Mouse (Mus musculus) G1E (cell line): ENCODE measurements around the gene Retreg1. TPM values are rescaled to one million over a fixed set of nuclear protein-coding genes. Genes with fewer than 3 reads are reported as not detected.

Source experiments
- ATAC-seq: 2 replicates; pipeline ENCODE4 v1.8.0; 2016; ENCODE audit warnings: mild to moderate bottlenecking; ENCODE audit not compliant: insufficient number of reproducible peaks, poor library complexity, low FRiP score, severe bottlenecking; ENCODE audit errors: extremely low read depth
- DNase-seq: peaks from one replicate; pipeline ENCODE4 v3.0.0; 2012; ENCODE audit warnings: low spot score
- H3K27me3 ChIP-seq: 2 replicates; pipeline ENCODE4 v1.6.1; 2012; ENCODE audit warnings: mild to moderate bottlenecking, low read length, inconsistent platforms; ENCODE audit not compliant: insufficient read depth
- H3K36me3 ChIP-seq: replicated peaks from 2 replicates; pipeline ENCODE3; 2012; ENCODE audit warnings: mild to moderate bottlenecking, inconsistent platforms
- H3K4me1 ChIP-seq: 2 replicates; pipeline ENCODE4 v1.6.1; 2012; ENCODE audit warnings: low read depth, low read length, inconsistent platforms, mixed read lengths; ENCODE audit not compliant: insufficient read depth
- H3K4me3 ChIP-seq: 2 replicates; pipeline ENCODE4 v1.5.1; 2012; ENCODE audit warnings: low read depth, mild to moderate bottlenecking, inconsistent platforms, low read length, moderate library complexity, mixed read lengths
- H3K9me3 ChIP-seq: replicated peaks from 2 replicates; pipeline ENCODE4 v1.6.1; 2012; ENCODE audit warnings: inconsistent platforms
- CTCF ChIP-seq: IDR thresholded peaks from 2 replicates; pipeline ENCODE4 v1.5.1; 2012; ENCODE audit warnings: low read depth, low read length, inconsistent platforms, mixed read lengths
- GATA1 ChIP-seq: IDR thresholded peaks from 2 replicates; pipeline ENCODE4 v1.6.1; 2012; ENCODE audit warnings: borderline replicate concordance, low read length, inconsistent platforms, mixed read lengths
- GATA2 ChIP-seq: IDR thresholded peaks from 2 replicates; pipeline ENCODE4 v1.6.1; 2012; ENCODE audit warnings: low read depth, low read length, inconsistent platforms, borderline replicate concordance
- POLR2AphosphoS5 ChIP-seq: IDR thresholded peaks from 2 replicates; pipeline ENCODE4 v1.6.1; 2012; ENCODE audit warnings: low read depth, low read length, inconsistent platforms; ENCODE audit not compliant: insufficient replicate concordance
- TAL1 ChIP-seq: conservative IDR thresholded peaks from 2 replicates; pipeline ENCODE4 v1.6.1; 2012; ENCODE audit warnings: low read depth, low read length, inconsistent platforms, mixed read lengths
- polyA plus RNA-seq: library from polyadenylated mRNA; stranded (reverse); fragments of >175 nt; gene quantifications from 2 replicates; pipeline ENCODE4 v1.2.3, GENCODE M21; 2012
- total RNA-seq, 2 experiments: library from RNA; stranded (forward) in 1 of 2; stranded (reverse) in 1 of 2; fragments of 200-1000 nt in 1 of 2; fragments of >200 nt in 1 of 2; fragmentation: Nextera tagmentation in 1 of 2; gene quantifications; 2 replicates each; pipeline ENCODE4 v1.2.3; 2014 to 2017

The Retreg1 gene
- total and polyA plus RNA-seq, 3 experiments: 0.16 TPM; not detected in 2

DNA sequence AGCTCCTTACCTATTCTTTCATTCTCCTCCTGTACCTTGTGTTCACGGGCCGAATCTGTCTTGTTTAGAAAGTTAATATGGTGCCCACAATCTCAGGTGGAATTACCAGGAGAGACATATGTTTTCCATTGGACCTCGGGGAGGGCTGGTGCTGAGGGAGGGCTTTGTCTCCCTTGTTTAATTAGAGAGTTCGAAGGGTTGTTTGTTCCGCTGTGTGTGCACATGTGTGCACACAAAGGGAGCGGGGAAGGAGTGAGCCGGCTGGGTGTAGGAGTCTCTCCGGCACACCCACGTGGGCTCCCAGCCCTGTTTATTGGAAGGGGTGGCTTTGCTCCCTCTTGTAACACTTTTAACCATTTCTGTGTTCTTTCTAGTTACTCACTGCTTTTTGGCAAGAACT is 29.1 kb downstream of the Retreg1 start:
- H3K4me3 ChIP-seq: no peak overlapping the region
- no peaks in the 10 kb centered on the region for H3K27me3 ChIP-seq
- H3K36me3 ChIP-seq: no peaks in the 10 kb centered on the region
- H3K9me3 ChIP-seq: peaks cover 25% of the 10 kb centered on the region
- H3K4me1 ChIP-seq: no peaks in the 10 kb centered on the region
- no peak for ATAC-seq
- TF ChIP-seq GATA1 (no peak), TAL1 (no peak), POLR2AphosphoS5 (no peak), CTCF (no peak), GATA2 (no peak)
- no peak for DNase-seq

DNA sequence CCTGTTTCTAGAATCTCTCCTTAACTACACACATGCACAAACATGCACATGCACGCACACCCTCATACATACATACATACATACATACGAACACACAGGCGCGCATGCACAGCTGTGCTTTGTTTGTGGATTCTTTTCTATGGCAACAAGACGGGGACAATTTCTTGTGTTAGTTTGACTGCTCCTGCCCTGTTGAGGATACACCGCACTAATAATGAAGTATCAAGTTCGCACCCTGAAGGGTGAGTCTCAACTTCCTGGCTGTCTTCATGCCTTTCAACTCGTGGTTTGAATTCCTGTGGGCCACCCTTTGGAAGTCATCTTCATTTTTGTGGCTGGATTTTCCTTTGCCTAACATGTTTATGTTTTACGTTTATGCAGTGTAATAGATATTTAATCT is 29.7 kb downstream of the Retreg1 start:
- Histone ChIP-seq H3K4me1 (no peaks in the 10 kb centered on the region), H3K36me3 (no peaks in the 10 kb centered on the region), H3K27me3 (no peaks in the 10 kb centered on the region), H3K9me3 (peaks cover 25% of the 10 kb centered on the region), H3K4me3 (no peak overlapping the region)
- TF ChIP-seq POLR2AphosphoS5: no peak
- no peak for TF ChIP-seq TAL1
- TF ChIP-seq GATA2: no peak
- no peak for TF ChIP-seq CTCF
- TF ChIP-seq GATA1: no peak
- no peak for DNase-seq
- ATAC-seq: no peak

DNA sequence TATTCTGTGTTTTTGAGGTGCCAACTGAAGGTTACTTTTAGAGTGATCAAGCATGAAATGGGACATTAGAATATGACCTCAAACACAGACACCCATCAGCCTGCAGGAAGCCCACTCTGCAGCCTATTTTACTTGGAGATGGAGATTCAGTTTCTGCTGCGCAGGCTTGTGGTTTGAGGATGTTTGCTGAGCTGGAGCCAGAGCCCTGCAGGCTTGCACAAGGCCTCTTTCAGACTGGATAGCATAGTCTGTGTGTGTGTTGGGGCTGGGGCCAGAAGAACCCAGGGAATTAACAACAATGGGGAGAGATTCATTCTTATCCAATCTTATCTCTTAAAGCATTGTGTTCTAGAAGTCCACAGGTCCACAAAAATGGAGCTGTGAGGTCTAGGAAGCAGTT is 30.6 kb downstream of the Retreg1 start:
- H3K4me3 ChIP-seq: no peak overlapping the region
- H3K4me1 ChIP-seq: no peaks in the 10 kb centered on the region
- ATAC-seq: no peak
- TF ChIP-seq CTCF: no peak
- TF ChIP-seq GATA2: no peak
- TF ChIP-seq GATA1: no peak
- no peak for TF ChIP-seq TAL1
- TF ChIP-seq POLR2AphosphoS5: no peak
- DNase-seq: no peak
- H3K36me3 ChIP-seq: no peaks in the 10 kb centered on the region
- H3K27me3 ChIP-seq: no peaks in the 10 kb centered on the region
- peaks cover 28% of the 10 kb centered on the region for H3K9me3 ChIP-seq

DNA sequence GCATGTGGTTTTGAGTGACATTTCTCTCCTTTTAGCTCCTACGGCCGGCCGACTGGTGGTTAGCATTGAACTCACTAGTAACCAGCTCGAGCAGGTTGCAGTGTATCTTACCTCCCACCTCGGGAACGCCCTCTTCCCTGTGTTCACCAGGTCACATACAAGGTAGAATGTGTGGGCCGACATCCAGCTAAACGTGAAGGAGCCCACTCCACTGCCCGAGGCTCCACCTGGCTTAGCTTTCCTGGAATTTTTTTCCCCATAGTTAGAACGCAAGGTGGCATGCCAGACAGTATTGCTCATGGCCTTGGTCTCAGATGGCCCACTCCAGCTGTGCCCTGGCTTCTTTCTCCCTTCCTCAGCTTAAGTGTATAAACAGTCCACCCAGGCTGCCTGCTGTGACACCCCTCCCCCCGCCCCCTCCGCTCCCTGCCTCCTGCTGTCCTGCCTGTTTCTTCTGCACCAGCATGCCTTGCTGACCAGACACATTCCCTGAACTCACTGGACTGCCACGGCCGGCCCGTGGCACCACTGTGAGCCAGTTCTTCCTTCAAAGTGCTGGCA is 33.7 kb downstream of the Retreg1 start:
- no peak for DNase-seq
- Histone ChIP-seq H3K4me3 (no peak overlapping the region), H3K4me1 (no peaks in the 10 kb centered on the region), H3K36me3 (no peaks in the 10 kb centered on the region), H3K27me3 (no peaks in the 10 kb centered on the region), H3K9me3 (peaks cover 34% of the 10 kb centered on the region)
- no peak for TF ChIP-seq TAL1
- TF ChIP-seq GATA2: no peak
- no peak for ATAC-seq

DNA sequence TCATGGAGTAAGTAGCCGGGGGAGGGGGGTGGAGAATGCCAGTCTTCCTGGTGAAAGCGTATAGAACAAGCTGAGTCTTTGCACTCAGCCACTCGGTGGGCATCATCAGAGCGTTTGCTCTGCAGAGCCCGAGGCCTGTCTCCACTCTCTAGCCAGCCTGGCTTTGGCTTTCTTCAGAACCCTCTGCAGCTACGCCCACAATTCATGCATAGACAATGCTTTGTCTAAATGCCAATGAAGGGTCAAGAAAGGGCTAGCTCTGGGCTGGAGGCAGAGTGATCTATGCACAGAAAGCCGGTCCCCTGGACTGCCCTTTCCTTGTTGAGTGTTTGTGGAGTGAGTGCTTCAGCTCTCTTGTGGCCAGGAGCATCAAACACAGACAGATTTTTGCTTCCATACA is 34.8 kb downstream of the Retreg1 start:
- no peak for TF ChIP-seq CTCF
- no peak for TF ChIP-seq GATA1
- TF ChIP-seq POLR2AphosphoS5: no peak
- no peak for TF ChIP-seq TAL1
- TF ChIP-seq GATA2: no peak
- no peak for DNase-seq
- ATAC-seq: no peak

DNA sequence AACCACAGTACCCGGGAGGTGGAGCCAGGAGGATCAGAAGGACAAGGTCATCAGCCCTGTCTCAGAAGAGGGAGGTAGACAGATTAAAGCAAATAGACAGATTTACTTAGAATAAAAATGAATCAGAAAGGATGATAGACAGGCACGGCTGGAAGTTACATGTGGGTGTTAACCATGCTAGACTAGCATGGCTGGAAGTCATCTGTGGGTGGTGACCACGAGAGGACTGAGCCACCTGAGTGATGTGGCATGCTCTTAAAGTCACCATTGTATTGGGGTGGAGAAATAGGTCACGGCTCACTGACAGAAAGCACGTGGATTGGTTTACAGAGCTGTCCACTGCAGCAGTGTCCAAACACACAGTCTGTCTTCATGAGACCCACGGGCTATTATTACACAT is 36.2 kb downstream of the Retreg1 start:
- no peak for TF ChIP-seq POLR2AphosphoS5
- TF ChIP-seq TAL1: no peak
- no peak for TF ChIP-seq GATA1
- no peak for TF ChIP-seq CTCF
- TF ChIP-seq GATA2: no peak
- no peaks in the 10 kb centered on the region for H3K27me3 ChIP-seq
- H3K36me3 ChIP-seq: no peaks in the 10 kb centered on the region
- no peak overlapping the region for H3K4me3 ChIP-seq
- ATAC-seq (no peak), DNase-seq (no peak)
- H3K4me1 ChIP-seq: no peaks in the 10 kb centered on the region
- H3K9me3 ChIP-seq: peaks cover 38% of the 10 kb centered on the region

More for the DNA sequence above, 34.8 kb downstream of the Retreg1 start:
- Histone ChIP-seq H3K27me3 (no peaks in the 10 kb centered on the region), H3K4me3 (no peak overlapping the region), H3K36me3 (no peaks in the 10 kb centered on the region), H3K9me3 (peaks cover 35% of the 10 kb centered on the region), H3K4me1 (no peaks in the 10 kb centered on the region)

DNA sequence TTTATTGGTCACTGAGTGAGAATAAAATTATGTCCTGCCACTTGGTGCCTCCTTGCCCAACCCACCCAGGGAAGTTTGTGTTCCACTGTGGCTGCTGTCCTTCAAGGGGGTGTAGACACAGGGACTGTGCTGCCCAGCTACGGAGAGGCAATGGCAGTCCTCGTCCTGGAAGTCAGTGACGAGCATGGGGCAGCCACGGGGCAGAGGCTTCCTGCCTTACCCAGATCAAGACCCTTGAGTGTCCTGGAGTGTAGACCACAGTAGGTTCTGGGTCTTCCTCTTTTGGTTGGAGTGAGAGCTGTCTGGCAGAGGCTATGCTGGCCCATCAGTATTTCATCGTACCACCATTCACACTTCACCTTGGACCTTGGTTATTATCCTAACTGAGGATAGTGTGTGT is 37.2 kb downstream of the Retreg1 start:
- H3K4me1 ChIP-seq: no peaks in the 10 kb centered on the region
- H3K27me3 ChIP-seq: no peaks in the 10 kb centered on the region
- no peak overlapping the region for H3K4me3 ChIP-seq
- H3K9me3 ChIP-seq: peaks cover 42% of the 10 kb centered on the region
- no peaks in the 10 kb centered on the region for H3K36me3 ChIP-seq
- TF ChIP-seq CTCF (no peak), GATA1 (no peak), POLR2AphosphoS5 (no peak), TAL1 (no peak), GATA2 (no peak)
- DNase-seq (no peak), ATAC-seq (no peak)
